Mouse (Mus musculus) thymus, adult 2 months (tissue): ENCODE data around the gene Gm12184.

Experiments used
- CTCF ChIP-seq: fragments of 200-500 bp; IDR thresholded peaks from 2 replicates; pipeline ENCODE4 v1.5.1; 2012; ENCODE audit warnings: mild to moderate bottlenecking, control low read depth, low read length, moderate library complexity, borderline replicate concordance; ENCODE audit not compliant: control insufficient read depth, poor library complexity, insufficient read depth; ENCODE audit errors: extremely low read depth
- POLR2A ChIP-seq: fragments of 200-500 bp; IDR thresholded peaks from 2 replicates; pipeline ENCODE4 v1.6.1; 2012; ENCODE audit warnings: mild to moderate bottlenecking, low read length, control low read depth, moderate library complexity; ENCODE audit not compliant: control insufficient read depth, poor library complexity, insufficient read depth; ENCODE audit errors: extremely low read depth

DNA sequence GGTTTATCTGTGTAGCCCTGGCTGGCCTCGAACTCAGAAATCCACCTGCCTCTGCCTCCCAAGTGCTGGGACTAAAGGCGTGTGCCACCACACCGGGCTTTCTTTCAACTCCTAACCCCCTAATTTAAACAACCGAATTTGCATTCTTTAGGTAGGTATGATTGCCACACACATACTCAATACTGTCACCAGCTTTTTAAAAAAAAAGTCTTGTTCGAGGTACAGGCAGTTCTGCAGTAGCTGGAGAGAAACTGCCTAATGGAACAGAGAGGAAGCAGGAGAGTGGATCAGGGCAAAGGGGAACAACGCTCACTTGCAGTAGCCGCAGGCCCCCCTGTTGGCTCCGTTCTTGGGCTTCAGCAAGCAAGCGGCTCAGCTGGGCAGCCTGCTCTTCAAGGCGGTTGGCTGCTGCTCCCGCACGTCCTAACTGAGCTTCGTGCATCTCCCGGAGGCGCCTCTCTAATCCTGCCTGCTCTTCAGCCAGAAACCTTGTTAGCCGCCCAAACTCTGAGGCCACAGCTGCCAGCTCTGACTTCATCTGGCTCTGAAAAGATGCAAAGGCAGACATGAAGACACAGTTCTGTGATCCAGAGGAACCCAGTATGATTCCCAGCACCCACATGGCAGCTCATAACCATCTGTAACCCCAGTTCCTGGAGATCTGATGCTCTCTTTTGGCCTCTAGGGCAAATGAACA lies 17.6 kb downstream of the Gm12184 start:
- no peak for TF ChIP-seq POLR2A
- no peak for TF ChIP-seq CTCF
